Mouse (Mus musculus) hindbrain, embryonic 14.5 days (tissue): ENCODE measurements around the gene Gcnt1. TPM values are rescaled to one million over a fixed set of nuclear protein-coding genes. Genes with fewer than 3 reads are reported as not detected.

Source experiments
- ATAC-seq: fragments of 200-750 bp; cut with Nextera tagmentation; 2 replicates; pipeline ENCODE4 v1.8.0; 2017; ENCODE audit warnings: moderate number of reproducible peaks, mild to moderate bottlenecking, moderate TSS enrichment, moderate library complexity; ENCODE audit not compliant: low FRiP score
- DNase-seq: peaks from one replicate; pipeline ENCODE4 v3.0.0-alpha.2; 2015; ENCODE audit warnings: low spot score
- H3K27ac ChIP-seq: fragments of 300-500 bp; sonication (generic); 2 replicates; pipeline ENCODE4 v1.5.1; 2014; ENCODE audit warnings: mild to moderate bottlenecking, moderate library complexity
- H3K27me3 ChIP-seq: fragments of 300-500 bp; sonication (generic); 2 replicates; pipeline ENCODE4 v1.6.1; 2014; ENCODE audit warnings: mild to moderate bottlenecking, low read length, mixed read lengths; ENCODE audit not compliant: control insufficient read depth, insufficient read depth
- H3K36me3 ChIP-seq: fragments of 300-500 bp; sonication (generic); replicated peaks from 2 replicates; pipeline ENCODE4 v1.6.1; 2014; ENCODE audit not compliant: control insufficient read depth, insufficient read depth
- H3K4me1 ChIP-seq: fragments of 300-500 bp; sonication (generic); replicated peaks from 2 replicates; pipeline ENCODE4 v1.6.1; 2014; ENCODE audit warnings: antibody characterized with exemption, low read length, mixed read lengths; ENCODE audit not compliant: control insufficient read depth, insufficient read depth
- H3K4me2 ChIP-seq: fragments of 300-500 bp; sonication (generic); replicated peaks from 2 replicates; pipeline ENCODE4 v1.6.1; 2014; ENCODE audit warnings: mild to moderate bottlenecking, moderate library complexity
- H3K4me3 ChIP-seq: fragments of 300-500 bp; sonication (generic); replicated peaks from 2 replicates; pipeline ENCODE4 v1.5.1; 2014; ENCODE audit warnings: mild to moderate bottlenecking, low read length
- H3K9ac ChIP-seq: fragments of 300-500 bp; sonication (generic); 2 replicates; pipeline ENCODE4 v1.6.1; 2014
- H3K9me3 ChIP-seq: fragments of 300-500 bp; sonication (generic); 2 replicates; pipeline ENCODE4 v1.6.1; 2016; ENCODE audit warnings: low read length; ENCODE audit not compliant: control insufficient read depth
- WGBS: fragments of 180-500 bp; shearing (Covaris S2); extraction: QIAGEN DNeasy Blood & Tissue Kit; methylation state at CpG from one replicate; pipeline ENCODE4 v1.1.7; 2014; 5-methylcytosine and 5-hydroxymethylcytosine counted together
- polyA plus RNA-seq: library from polyadenylated mRNA; unstranded; fragments of >200 nt; fragmentation: Nextera tagmentation; extraction: Ambion mirVana; gene quantifications from 2 replicates; pipeline ENCODE4 v1.2.1, GENCODE M21; 2014

The Gcnt1 gene
- polyA plus RNA-seq, 1 experiment from 2014 or later = 0.83 TPM

- Histone ChIP-seq H3K9ac (no peak overlapping the region), H3K36me3 (peaks cover 45% of the 10 kb centered on the region), H3K4me1 (peaks cover 13% of the 10 kb centered on the region), H3K27me3 (0 out of 2 replicates have a peak, but pooled peaks cover under 1% of the 10 kb centered on the region), H3K4me3 (no peak overlapping the region), H3K9me3 (no peaks in the 10 kb centered on the region), H3K27ac (no peak overlapping the region), H3K4me2 (no peak overlapping the region)
- no peak for DNase-seq
- no peak for ATAC-seq
- 85% methylated on average over 5 of the region's 5 CpGs for WGBS
These were observed 25.3 kb upstream of the Gcnt1 start for GRCm38 (mm10) chr19:17397922-17398321.

GRCm38 (mm10) chr19:17396802-17397201 lies 24.2 kb upstream of the Gcnt1 start:
- no peak for DNase-seq
- H3K27ac ChIP-seq = no peak overlapping the region

GRCm38 (mm10) chr19:17393841-17394591 lies 21.4 kb upstream of the Gcnt1 start, which contains the start of gene Rfk:
TSS of gene Rfk (plus strand) at chr19:17394043.
- Histone ChIP-seq H3K4me1 (peaks cover 13% of the 10 kb centered on the region), H3K27me3 (peaks cover 6% of the 10 kb centered on the region; the same call in 1 of the 2 replicates), H3K9ac (peak within 1 kb of the TSS; percentile 86), H3K4me3 (peak within 1 kb of the TSS; percentile 96), H3K27ac (peak within 1 kb of the TSS; percentile 81), H3K4me2 (peak within 1 kb of the TSS; percentile 66), H3K9me3 (no peaks in the 10 kb centered on the region), H3K36me3 (peaks cover 26% of the 10 kb centered on the region)
- WGBS = under 1% methylated on average over 83 of the region's 83 CpGs
- DNase-seq = peak; percentile 85
- peak; percentile 98 for ATAC-seq

More at GRCm38 (mm10) chr19:17396802-17397201, 24.2 kb upstream of the Gcnt1 start:
- no peak overlapping the region for H3K9ac ChIP-seq
- peaks cover 6% of the 10 kb centered on the region; the same call in 1 of the 2 replicates for H3K27me3 ChIP-seq
- peaks cover 13% of the 10 kb centered on the region for H3K4me1 ChIP-seq
- no peak overlapping the region for H3K4me2 ChIP-seq
- no peak overlapping the region for H3K4me3 ChIP-seq
- no peak for ATAC-seq
- no peaks in the 10 kb centered on the region for H3K9me3 ChIP-seq
- WGBS = 99% methylated on average over 4 of the region's 4 CpGs
- H3K36me3 ChIP-seq = peaks cover 45% of the 10 kb centered on the region

GRCm38 (mm10) chr19:17392866-17393265 lies 20.2 kb upstream of the Gcnt1 start:
- DNase-seq = no peak
- Histone ChIP-seq H3K9ac (no peak overlapping the region), H3K27ac (no peak overlapping the region), H3K27me3 (peaks cover 6% of the 10 kb centered on the region; the same call in 1 of the 2 replicates), H3K9me3 (no peaks in the 10 kb centered on the region), H3K36me3 (peaks cover 15% of the 10 kb centered on the region), H3K4me2 (no peak overlapping the region), H3K4me3 (no peak overlapping the region), H3K4me1 (peaks cover 13% of the 10 kb centered on the region)
- 24% methylated on average over 3 of the region's 3 CpGs for WGBS
- ATAC-seq = no peak

GRCm38 (mm10) chr19:17388404-17388803 lies 15.8 kb upstream of the Gcnt1 start:
- WGBS = 16% methylated on average over 2 of the region's 2 CpGs
- Histone ChIP-seq H3K9me3 (no peaks in the 10 kb centered on the region), H3K4me1 (0 out of 2 replicates have a peak, but pooled peaks cover 2% of the 10 kb centered on the region), H3K36me3 (no peaks in the 10 kb centered on the region), H3K9ac (no peak overlapping the region), H3K27ac (no peak overlapping the region), H3K4me2 (no peak overlapping the region), H3K27me3 (peaks cover 6% of the 10 kb centered on the region; the same call in 1 of the 2 replicates), H3K4me3 (no peak overlapping the region)
- DNase-seq (peak; percentile 80), ATAC-seq (peak; percentile 28; the same call in 1 of the 2 replicates)

- H3K9ac ChIP-seq = no peak overlapping the region
- no peaks in the 10 kb centered on the region for H3K4me1 ChIP-seq
- H3K36me3 ChIP-seq = no peaks in the 10 kb centered on the region
- 14% methylated on average over 6 of the region's 6 CpGs for WGBS
- no peak for ATAC-seq
- H3K9me3 ChIP-seq = no peaks in the 10 kb centered on the region
- 0 out of 2 replicates have a peak overlapping the region, but pooled peaks have one; percentile 8 for H3K4me2 ChIP-seq
- peak; percentile 26 for DNase-seq
- no peaks in the 10 kb centered on the region for H3K27me3 ChIP-seq
- no peak overlapping the region for H3K4me3 ChIP-seq
- H3K27ac ChIP-seq = no peak overlapping the region
These were observed 13.8 kb upstream of the Gcnt1 start for GRCm38 (mm10) chr19:17386424-17386823.

- Histone ChIP-seq H3K9ac (no peak overlapping the region), H3K4me3 (no peak overlapping the region), H3K36me3 (no peaks in the 10 kb centered on the region), H3K9me3 (no peaks in the 10 kb centered on the region), H3K27ac (no peak overlapping the region), H3K4me1 (no peaks in the 10 kb centered on the region), H3K4me2 (no peak overlapping the region), H3K27me3 (no peaks in the 10 kb centered on the region)
- 52% methylated on average over 1 of the region's 1 CpGs for WGBS
- DNase-seq (no peak), ATAC-seq (no peak)
These were observed 12.8 kb upstream of the Gcnt1 start for GRCm38 (mm10) chr19:17385426-17385825.

- Histone ChIP-seq H3K27me3 (no peaks in the 10 kb centered on the region), H3K9me3 (no peaks in the 10 kb centered on the region), H3K4me3 (no peak overlapping the region), H3K27ac (no peak overlapping the region), H3K4me2 (no peak overlapping the region), H3K4me1 (no peaks in the 10 kb centered on the region), H3K9ac (no peak overlapping the region), H3K36me3 (no peaks in the 10 kb centered on the region)
- ATAC-seq (no peak), DNase-seq (no peak)
- 98% methylated on average over 4 of the region's 4 CpGs for WGBS
These were observed 12.4 kb upstream of the Gcnt1 start for GRCm38 (mm10) chr19:17385022-17385421.

- Histone ChIP-seq H3K9me3 (no peaks in the 10 kb centered on the region), H3K4me1 (no peaks in the 10 kb centered on the region), H3K9ac (no peak overlapping the region), H3K27ac (no peak overlapping the region), H3K4me2 (no peak overlapping the region), H3K27me3 (no peaks in the 10 kb centered on the region), H3K4me3 (no peak overlapping the region), H3K36me3 (no peaks in the 10 kb centered on the region)
- 83% methylated on average over 6 of the region's 6 CpGs for whole genome bisulfite sequencing
- ATAC-seq (no peak), DNase-seq (no peak)
These were observed 10.3 kb upstream of the Gcnt1 start for GRCm38 (mm10) chr19:17382807-17383397.
